Mouse (Mus musculus): ENCODE results near the gene Kctd12b.

DNA sequence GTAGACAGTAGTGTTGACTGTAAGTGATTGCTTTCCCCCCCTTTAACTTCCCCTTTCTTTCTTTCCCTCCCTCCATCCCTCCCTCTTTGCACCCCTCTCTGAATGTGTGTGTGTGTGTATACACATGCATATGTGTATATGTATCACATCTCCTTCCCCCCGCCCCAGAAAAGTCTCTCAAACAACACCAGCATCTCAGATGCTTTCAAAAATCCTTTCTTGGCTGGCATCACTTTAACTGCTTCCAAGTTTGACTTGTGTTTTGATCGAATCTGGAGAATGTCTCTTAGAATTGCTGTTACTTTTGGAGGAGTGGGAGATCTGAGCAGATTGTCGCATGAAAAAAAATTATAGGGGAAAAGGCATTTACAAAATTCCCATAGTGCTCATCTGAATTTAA, 4.3 kb upstream of the Kctd12b start:
- TF ChIP-seq POLR2A (IDR thresholded peaks at IDR 0.05; ENCODE audit: extremely low read depth, insufficient read depth, low read length) = no peak
- no peak for TF ChIP-seq CTCF (IDR thresholded peaks at IDR 0.05; ENCODE audit: extremely low read depth, insufficient read depth, low read length)
